Mouse (Mus musculus) thymus, adult 2 months (tissue): ENCODE measurements around the gene Sfxn1. TPM values are rescaled to one million over a fixed set of nuclear protein-coding genes. Genes with fewer than 3 reads are reported as not detected.

Experiments
- DNase-seq: peaks from one replicate; pipeline ENCODE4 v3.0.0; 2021
- H3K27ac ChIP-seq: fragments of 200-500 bp; 2 replicates; pipeline ENCODE4 v1.5.1; 2012; ENCODE audit warnings: low read length, control low read depth; ENCODE audit not compliant: control insufficient read depth, insufficient read depth
- H3K27me3 ChIP-seq: fragments of 200-500 bp; 2 replicates; pipeline ENCODE4 v1.6.1; 2012; ENCODE audit warnings: mild to moderate bottlenecking, low read length, moderate library complexity, mixed read lengths; ENCODE audit not compliant: control insufficient read depth, insufficient read depth
- H3K36me3 ChIP-seq: fragments of 200-500 bp; 2 replicates; pipeline ENCODE4 v1.6.1; 2012; ENCODE audit warnings: mild to moderate bottlenecking, low read length, moderate library complexity; ENCODE audit not compliant: control insufficient read depth, insufficient read depth
- H3K4me1 ChIP-seq: fragments of 200-500 bp; replicated peaks from 2 replicates; pipeline ENCODE4 v1.6.1; 2012; ENCODE audit warnings: low read length; ENCODE audit not compliant: control insufficient read depth, insufficient read depth
- H3K4me3 ChIP-seq: fragments of 200-500 bp; 2 replicates; pipeline ENCODE4 v1.5.1; 2012; ENCODE audit warnings: mild to moderate bottlenecking, low read length, control low read depth, moderate library complexity; ENCODE audit not compliant: control insufficient read depth, insufficient read depth
- CTCF ChIP-seq: fragments of 200-500 bp; IDR thresholded peaks from 2 replicates; pipeline ENCODE4 v1.5.1; 2012; ENCODE audit warnings: mild to moderate bottlenecking, control low read depth, low read length, moderate library complexity, borderline replicate concordance; ENCODE audit not compliant: control insufficient read depth, poor library complexity, insufficient read depth; ENCODE audit errors: extremely low read depth
- POLR2A ChIP-seq: fragments of 200-500 bp; IDR thresholded peaks from 2 replicates; pipeline ENCODE4 v1.6.1; 2012; ENCODE audit warnings: mild to moderate bottlenecking, low read length, control low read depth, moderate library complexity; ENCODE audit not compliant: control insufficient read depth, poor library complexity, insufficient read depth; ENCODE audit errors: extremely low read depth
- WGBS: fragments of 180-500 bp; shearing (Covaris S2); methylation state at CpG from one replicate; pipeline ENCODE4 v1.1.7; 2018; 5-methylcytosine and 5-hydroxymethylcytosine counted together
- polyA plus RNA-seq: library from polyadenylated mRNA; depleted of rRNA; stranded (reverse); fragments of >200 nt; gene quantifications from 2 replicates; pipeline ENCODE4 v1.2.3, GENCODE M21; 2012

Gene Sfxn1
- polyA plus RNA-seq, 1 experiment: 16.2 TPM

DNA sequence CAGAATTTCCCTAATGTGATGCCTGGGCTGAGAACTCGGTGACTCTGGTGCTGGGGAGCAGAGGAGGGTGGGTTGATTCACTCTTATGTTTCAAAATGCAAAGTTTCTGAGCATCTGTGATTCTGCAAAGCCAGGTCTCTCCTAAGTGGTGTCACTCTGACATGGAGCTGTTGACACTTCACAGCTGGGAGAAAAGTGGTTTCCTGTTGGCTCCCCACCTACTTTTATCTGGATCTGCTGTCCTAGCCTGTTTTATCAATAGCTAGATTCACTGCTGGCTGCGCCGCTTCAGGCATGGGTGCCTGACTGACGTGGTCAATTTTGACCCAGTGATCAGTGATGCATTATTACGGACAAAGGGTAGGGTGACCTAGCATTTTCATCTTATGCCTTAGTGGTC is 11.3 kb downstream of the Sfxn1 start:
- no peak for DNase-seq
- Histone ChIP-seq H3K27ac (no peak overlapping the region), H3K27me3 (no peaks in the 10 kb centered on the region), H3K4me1 (peaks cover 3% of the 10 kb centered on the region; the same call in 1 of the 2 replicates), H3K4me3 (no peak overlapping the region), H3K36me3 (peaks cover 3% of the 10 kb centered on the region; the same call in 1 of the 2 replicates)
- 90% methylated on average over 5 of the region's 5 CpGs for WGBS
- no peak for TF ChIP-seq CTCF
- TF ChIP-seq POLR2A: no peak

DNA sequence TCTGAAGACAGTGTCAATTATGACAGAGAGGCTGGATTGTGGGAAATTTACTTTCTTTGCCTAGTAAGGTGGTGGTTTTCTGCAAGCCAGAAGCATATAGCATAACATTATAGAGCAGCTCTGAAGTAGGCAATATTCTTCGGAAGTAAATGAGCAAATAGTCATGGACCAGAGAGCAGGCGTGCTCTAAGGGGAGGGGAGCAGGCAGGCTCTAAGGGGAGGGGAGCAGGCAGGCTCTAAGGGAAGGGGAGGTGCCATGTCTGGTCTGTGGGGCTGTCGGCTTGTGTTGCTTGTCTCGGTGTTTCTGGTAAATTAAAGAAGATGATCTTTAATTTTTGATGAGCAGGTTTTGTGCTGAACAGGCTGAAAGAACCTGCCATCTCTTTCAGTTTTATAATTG is 12.5 kb downstream of the Sfxn1 start:
- Histone ChIP-seq H3K27ac (no peak overlapping the region), H3K4me1 (0 out of 2 replicates have a peak, but pooled peaks cover 3% of the 10 kb centered on the region), H3K36me3 (peaks cover 12% of the 10 kb centered on the region; the same call in 1 of the 2 replicates), H3K27me3 (no peaks in the 10 kb centered on the region), H3K4me3 (no peak overlapping the region)
- TF ChIP-seq POLR2A: no peak
- TF ChIP-seq CTCF: no peak
- 96% methylated on average over 4 of the region's 4 CpGs for WGBS
- no peak for DNase-seq

DNA sequence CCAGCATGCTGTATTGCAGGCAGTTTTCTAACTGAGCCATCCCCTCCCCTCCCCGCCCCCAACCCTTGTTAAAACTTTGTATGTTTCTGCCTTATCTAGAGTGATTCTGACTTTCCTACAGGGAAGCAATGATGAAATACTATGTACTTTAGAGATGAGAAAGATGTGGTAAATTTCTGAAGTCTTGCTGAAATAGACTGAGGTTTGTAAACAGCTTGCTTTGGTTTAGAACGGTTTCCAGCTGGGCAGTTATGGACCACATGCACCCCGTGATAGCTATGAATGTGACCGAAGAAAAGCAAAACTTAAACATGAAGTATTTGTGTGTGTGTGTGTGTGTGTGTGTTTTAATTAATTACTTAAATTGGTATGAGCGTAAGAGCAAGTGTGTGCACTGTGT is 13.2 kb downstream of the Sfxn1 start:
- no peak overlapping the region for H3K27ac ChIP-seq
- no peaks in the 10 kb centered on the region for H3K27me3 ChIP-seq
- no peak for DNase-seq
- WGBS: 94% methylated on average over 5 of the region's 5 CpGs
- H3K36me3 ChIP-seq: peaks cover 16% of the 10 kb centered on the region; the same call in 1 of the 2 replicates
- no peak overlapping the region for H3K4me3 ChIP-seq
- TF ChIP-seq POLR2A (no peak), CTCF (no peak)
- no peaks in the 10 kb centered on the region for H3K4me1 ChIP-seq

DNA sequence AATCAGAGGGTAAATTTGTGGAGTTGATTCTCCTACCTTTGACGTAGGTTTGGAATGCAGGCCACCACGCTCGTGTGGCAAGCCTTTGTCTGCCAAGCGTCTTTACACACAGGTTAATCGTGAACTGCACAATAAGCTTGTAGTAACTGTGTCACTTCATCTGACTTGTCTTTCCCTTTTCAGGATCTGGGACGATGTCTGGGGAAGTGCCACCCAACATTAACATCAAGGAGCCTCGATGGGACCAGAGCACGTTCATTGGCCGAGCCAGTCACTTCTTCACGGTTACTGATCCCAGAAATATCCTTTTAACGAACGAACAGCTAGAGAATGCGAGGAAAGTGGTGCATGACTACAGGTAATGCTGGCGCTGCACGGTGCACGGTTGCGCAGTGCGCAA is 13.6 kb downstream of the Sfxn1 start:
- Histone ChIP-seq H3K27ac (no peak overlapping the region), H3K4me3 (no peak overlapping the region), H3K36me3 (peaks cover 16% of the 10 kb centered on the region; the same call in 1 of the 2 replicates), H3K4me1 (no peaks in the 10 kb centered on the region), H3K27me3 (no peaks in the 10 kb centered on the region)
- DNase-seq: no peak
- 97% methylated on average over 18 of the region's 18 CpGs for WGBS
- TF ChIP-seq CTCF (no peak), POLR2A (no peak)

DNA sequence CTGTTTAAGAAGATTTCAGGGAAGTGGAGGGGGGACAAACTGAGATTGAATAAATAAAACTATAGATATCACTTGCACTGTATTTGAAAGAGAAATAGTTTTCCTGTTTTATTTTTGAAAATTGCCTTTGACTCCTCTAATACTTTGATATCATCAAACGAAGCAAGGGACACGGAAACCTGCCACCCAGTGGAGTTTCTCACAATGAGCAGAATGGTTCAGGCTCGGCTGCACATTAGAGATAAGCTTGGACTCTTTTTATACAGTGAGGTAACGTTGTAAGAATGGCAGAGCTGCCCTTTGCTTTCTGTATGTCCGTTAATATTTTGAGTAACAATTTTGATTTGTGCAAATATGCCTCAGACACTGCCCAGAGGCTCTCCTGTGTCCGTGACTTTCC is 20.1 kb downstream of the Sfxn1 start:
- Histone ChIP-seq H3K27me3 (no peaks in the 10 kb centered on the region), H3K27ac (no peak overlapping the region), H3K36me3 (peaks cover 40% of the 10 kb centered on the region), H3K4me3 (no peak overlapping the region), H3K4me1 (no peaks in the 10 kb centered on the region)
- 95% methylated on average over 6 of the region's 6 CpGs for WGBS
- no peak for DNase-seq
- TF ChIP-seq POLR2A (no peak), CTCF (no peak)

DNA sequence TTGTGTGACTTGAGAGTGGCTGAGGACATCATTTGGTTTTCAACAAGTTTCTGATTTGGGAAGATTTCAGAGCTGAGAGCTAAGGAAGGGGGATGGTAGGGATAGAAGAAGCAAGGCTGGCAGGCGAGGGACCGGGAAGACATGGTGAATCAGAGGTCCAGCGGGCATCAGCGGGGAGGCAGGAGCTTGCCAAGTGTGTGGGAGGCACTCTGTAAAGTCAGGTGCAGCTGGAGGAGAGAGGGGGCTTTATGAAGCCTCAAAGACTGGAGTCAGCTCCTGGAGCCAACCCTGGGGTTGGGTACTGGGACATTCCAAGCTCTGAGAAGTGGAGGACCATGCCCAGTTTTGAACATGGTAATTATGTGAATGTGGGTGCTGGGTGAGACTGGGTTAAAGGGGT is 22.7 kb downstream of the Sfxn1 start:
- no peak overlapping the region for H3K4me3 ChIP-seq
- H3K4me1 ChIP-seq: no peaks in the 10 kb centered on the region
- no peak for DNase-seq
- peaks cover 29% of the 10 kb centered on the region for H3K36me3 ChIP-seq
- no peak for TF ChIP-seq CTCF
- no peak for TF ChIP-seq POLR2A
- H3K27ac ChIP-seq: no peak overlapping the region
- 98% methylated on average over 4 of the region's 4 CpGs for WGBS
- H3K27me3 ChIP-seq: no peaks in the 10 kb centered on the region

DNA sequence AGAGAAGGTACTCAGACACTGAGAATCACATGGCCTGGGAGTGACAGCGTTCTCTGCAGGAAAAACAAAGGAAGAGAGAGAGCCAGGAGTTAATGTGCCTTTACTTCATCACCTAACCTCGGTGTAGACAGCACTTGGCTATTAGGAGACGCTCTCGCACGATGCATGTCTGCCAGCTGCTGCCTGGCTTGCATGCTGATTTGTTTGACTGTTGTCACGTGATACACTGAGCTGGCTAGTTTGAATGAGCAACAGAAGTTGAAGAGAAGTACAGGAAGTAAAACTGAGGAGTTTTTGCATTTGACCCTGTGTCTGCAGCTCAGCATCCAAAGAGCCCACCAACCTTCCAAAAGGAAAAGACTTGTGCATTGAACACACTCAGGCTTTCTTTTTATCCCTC is 23.3 kb downstream of the Sfxn1 start:
- WGBS: 91% methylated on average over 6 of the region's 6 CpGs
- H3K4me3 ChIP-seq: no peak overlapping the region

More for the DNA sequence above, 23.3 kb downstream of the Sfxn1 start:
- H3K36me3 ChIP-seq: peaks cover 27% of the 10 kb centered on the region
- H3K27me3 ChIP-seq: no peaks in the 10 kb centered on the region
- DNase-seq: no peak
- H3K4me1 ChIP-seq: no peaks in the 10 kb centered on the region
- TF ChIP-seq POLR2A: no peak
- no peak for TF ChIP-seq CTCF
- no peak overlapping the region for H3K27ac ChIP-seq
